Mouse (Mus musculus) cerebellum, adult 11-12 months (tissue): ENCODE results near the gene Fbxo33.
A peak's percentile ranks its signal among the peaks of the same experiment; 100 is the strongest.
"Not testable (repeated sequence)": the region's sequence is repeated elsewhere in the genome, so short reads cannot be mapped to it uniquely, and the experiment has no call there.

Experiments
- DNase-seq: peaks from one replicate; pipeline ENCODE4 v3.0.0; 2022

The Fbxo33 gene

DNA sequence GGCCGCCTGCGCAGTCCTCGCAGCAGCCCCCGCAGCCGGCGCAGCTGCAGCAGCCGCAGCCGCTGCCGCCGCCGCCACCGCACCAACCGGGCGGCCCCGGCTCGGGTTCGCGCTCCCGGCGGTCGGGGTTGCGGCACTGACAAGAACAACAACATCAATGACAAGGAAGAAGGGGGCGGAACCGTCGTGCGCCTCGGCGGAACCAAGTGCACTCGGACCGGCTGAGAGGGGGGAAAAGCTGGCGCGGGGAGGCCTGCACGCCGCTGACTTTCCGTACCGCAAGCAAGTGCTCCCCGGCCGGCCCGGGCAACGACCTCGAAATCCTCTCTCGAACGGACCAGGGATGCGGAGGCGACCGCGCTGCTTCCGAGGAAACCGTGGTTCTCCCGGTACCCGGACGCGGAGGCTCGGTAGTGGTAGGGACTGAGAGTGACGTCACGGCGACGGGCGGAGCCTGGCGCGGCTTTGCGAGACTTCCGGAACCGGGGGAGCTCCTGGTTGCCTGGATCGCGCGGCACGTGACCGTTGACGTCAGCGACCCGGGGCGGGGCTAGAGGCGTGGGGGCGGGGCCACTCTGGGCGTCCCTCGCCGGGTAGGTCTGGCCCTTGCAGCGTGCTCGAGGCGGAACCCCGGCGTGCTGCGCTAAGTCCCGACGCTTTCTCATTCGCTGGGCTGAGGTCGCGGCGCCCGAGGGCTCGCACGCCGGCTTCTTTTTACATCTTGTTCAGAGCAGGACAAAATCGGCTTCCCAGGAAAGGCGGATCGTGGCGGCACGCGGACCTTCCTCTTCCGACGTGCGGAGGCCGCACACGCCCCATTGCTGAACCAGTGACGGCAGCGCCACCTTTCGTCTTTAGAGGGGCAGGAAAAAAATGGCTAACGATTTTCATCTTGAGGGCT lies at the start of gene Fbxo33:
Gene Fbxo33, minus strand, starts transcription at position 401 of the 901 bp plus-strand sequence.
- peak; percentile 98 for DNase-seq

- DNase-seq, result no peak
These were observed 46.4 kb upstream of the Fbxo33 start for GRCm38 (mm10) chr12:59265942-59266231.

DNA sequence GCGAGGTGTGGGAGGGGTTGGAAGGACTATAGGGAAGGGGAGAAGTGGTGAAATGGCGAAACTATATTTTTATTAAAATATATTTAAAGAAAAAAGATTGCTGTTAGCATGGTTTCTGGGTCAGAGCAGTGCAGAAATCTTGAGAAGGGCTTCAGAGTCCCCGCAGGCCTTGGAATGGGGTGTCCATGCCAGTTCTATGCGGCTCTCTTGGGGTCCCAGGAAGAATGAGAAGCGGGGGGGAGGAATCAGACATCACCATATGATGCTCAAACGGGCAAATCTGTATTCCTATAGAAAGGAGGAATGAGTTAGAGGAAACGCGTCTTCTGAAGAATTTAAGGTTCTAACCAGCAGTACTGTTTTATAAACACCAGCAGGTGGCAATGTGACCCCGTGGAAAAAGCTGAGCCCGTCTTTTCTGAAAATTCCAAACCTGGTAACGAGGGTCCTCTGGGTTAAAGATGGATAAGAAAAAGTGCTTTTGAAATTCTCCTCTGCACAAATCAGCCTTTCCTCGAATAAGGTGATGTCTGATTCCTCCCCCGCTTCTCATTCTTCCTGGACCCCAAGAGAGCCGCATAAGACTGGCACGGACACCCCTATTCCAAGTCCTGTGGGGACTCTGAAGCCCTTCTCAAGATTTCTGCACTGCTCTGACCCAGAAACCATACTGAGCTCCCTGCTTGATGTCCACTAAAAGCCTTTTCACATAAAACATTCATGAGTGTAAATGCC lies 45.8 kb upstream of the Fbxo33 start:
- DNase-seq, result no peak

DNA sequence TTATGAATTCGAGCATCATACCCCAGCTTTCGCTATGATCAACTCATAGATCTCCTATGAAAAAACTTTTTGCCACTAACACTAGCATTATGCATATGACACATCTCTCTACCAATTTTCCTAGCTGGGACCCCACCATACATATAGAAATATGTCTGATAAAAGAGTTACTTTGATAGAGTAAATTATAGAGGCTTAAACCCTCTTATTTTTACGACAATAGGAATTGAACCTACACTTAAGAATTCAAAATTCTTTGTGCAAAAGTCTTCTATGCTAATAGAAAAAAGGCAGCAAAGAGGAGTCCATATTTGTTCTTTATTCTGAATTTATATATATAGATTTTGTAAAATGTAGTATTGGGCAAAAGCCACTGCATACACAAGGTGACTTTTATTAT lies 43.3 kb upstream of the Fbxo33 start:
- DNase-seq, result no peak

GRCm38 (mm10) chr12:59260798-59261197 lies 41.3 kb upstream of the Fbxo33 start:
- DNase-seq, result no peak

DNA sequence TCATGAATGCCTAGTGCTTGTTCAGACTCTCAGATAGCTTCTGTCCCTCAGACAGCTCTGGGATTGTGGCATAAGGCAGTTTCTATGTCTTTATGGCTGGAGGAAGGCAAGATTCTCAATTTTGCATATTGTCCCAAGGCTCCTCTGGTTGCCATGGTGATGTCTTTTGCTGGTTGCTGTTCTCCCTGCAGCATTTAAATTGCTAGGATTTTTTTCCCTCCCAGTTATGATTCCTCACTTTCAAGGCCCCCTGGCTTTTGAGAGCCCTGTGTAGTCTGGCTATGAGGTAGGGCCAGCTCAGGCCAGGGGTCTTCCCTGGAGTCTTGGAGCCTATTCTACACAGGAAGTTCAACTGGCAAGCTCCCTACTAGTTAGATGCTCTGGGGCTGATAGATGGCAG lies 40.8 kb upstream of the Fbxo33 start:
- no peak for DNase-seq

- no peak for DNase-seq
These were observed 39.5 kb upstream of the Fbxo33 start for GRCm38 (mm10) chr12:59259015-59259414.

GRCm38 (mm10) chr12:59250259-59250827 lies 30.8 kb upstream of the Fbxo33 start:
- DNase-seq, result no peak

DNA sequence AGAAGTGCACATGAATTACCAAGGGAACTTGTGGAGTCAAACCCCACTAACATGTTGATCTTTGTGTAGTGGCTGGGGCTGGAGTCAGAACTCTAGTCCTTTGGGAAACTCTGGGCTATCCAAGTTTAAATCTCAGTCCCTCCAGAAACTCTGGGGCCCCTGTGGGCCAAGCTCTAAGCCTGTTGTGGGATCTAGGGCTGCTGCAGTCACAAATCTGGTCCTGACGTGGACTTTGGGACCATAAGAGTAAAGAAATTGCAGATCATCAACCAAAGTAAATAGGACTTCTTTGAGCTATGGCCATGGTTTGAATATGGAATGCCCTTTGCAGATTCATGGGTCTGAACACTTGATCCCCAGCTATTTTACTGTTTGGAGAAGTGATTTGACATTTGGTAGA lies 29.4 kb upstream of the Fbxo33 start:
- no peak for DNase-seq

DNA sequence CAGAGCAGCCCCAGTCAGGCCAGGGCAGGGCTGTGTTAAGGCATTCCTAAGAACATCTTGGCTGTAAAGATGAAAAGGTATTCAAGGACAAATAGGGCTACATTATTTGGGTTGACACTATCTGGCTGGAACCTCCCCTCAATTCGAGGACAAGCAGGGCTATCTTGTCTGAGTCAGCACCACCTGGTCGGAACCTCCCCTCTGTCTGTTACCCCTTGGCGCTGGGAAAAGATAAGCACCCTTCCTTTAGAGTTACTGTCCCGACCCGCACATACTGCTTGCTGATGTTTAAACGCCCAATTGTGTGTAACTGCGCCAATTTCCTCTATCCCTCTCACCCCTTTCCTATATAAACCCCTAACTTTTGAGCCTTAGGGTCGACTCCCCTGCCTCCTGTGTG lies 21.5 kb upstream of the Fbxo33 start:
- DNase-seq, result not testable (repeated sequence)

- DNase-seq, result no peak
These were observed 18.9 kb upstream of the Fbxo33 start for GRCm38 (mm10) chr12:59238434-59238833.

GRCm38 (mm10) chr12:59228401-59228800 lies 8.9 kb upstream of the Fbxo33 start:
- no peak for DNase-seq

GRCm38 (mm10) chr12:59218640-59219321 lies 744 bp downstream of the Fbxo33 start:
- DNase-seq, result peak; percentile 70

DNA sequence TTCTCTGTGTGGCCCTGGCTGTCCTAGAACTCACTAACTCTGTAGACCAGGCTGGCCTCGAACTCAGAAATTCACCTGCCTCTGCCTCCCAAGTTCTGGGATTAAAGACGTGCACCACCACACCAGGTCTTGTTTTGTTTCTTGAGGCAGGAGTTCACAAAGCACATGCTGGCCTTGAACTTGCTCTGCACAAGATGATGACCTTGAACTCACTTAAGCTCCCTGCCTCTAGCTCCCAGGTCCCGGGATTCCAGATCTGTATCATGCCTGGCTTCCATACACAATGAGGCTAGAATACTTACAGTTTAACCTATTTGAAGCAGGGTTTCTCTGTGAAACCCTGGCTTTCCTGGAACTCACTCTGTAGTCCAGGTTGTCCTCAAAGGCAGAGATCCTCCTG lies 2.2 kb downstream of the Fbxo33 start:
- DNase-seq, result no peak

DNA sequence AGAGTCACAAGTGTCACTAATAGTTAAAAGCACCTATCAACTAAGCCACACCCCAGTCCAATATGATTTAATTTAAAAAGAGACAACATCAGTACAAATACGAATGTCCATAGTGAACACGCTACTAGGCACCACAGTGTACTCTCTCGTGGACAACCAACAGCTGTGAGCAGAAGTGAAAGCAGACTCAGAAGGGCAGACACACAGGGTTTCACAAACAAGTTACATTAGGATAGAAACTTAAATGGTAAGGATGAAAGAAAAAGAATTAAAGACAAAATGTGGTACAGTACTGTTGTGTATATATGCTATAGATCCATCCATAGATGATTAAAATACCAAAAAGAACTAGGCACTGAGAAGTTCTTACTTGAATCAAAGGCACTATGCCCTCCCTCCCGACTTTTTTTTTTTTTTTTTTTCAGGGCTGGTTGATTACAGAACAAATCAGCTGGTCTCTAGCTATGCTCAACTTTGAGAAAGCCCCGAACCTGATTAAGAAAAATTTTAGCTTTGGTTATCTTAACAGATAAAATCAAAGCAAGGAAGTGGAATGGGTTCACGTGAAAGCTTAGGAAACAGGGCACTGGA lies 2.8 kb downstream of the Fbxo33 start:
- no peak for DNase-seq

DNA sequence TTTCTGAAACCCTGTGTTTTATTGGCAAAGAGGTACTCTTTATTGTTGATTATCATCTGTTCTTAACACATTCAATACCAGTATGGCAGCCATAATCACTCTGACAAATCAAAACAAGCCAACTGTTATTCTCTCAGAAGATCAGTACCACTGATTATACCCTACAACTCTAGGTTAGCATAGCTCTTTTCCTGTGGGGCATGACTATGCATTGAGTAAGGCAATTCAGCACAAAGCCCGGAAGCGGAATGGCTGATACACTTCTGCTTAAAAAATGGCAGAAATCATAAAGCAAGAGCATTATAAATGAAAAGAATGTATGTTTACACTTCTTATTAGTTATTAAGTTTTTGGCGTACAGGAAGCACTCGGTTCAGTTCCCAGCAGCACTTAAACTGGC lies 3.3 kb downstream of the Fbxo33 start:
- no peak for DNase-seq

- no peak for DNase-seq
These were observed 11.7 kb downstream of the Fbxo33 start for GRCm38 (mm10) chr12:59207814-59208213.

DNA sequence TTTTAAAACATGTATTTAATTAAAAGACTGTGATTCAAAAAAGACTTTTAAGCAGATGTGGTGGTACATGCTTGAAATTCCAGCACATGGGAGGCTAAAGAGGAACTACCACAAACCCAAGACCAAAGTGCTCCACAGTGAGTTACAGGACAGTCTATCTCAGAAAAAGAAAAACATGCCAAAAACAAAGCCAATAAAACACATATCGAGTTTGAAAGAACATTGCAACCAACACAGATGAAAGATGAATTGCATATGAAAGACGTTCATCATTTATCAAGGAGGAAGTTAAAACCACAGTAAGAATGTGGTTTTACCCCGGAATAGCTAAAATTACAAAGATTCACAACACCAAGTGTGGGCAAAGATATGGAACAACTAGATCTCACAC lies 12.5 kb downstream of the Fbxo33 start:
- no peak for DNase-seq

GRCm38 (mm10) chr12:59206208-59206999 lies 13.1 kb downstream of the Fbxo33 start:
- DNase-seq, result no peak

DNA sequence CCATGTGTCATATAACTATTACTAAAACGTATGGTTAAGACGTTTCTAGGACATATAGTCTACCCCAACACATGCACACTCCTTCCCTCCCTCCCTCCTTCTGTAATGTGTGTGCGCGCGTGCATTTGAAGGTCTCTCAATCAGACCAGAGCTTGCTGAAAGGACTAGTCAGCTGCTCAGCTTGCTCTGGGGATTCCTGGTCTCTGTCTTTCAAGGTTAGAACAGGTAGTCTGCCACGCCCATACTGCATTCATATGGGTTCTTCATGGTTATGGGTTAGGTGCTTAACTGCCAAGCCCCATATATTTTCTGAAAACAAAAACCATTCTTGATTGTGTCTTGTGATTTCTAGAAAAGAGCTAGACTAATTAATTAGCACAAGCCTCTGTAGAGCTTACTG lies 14.0 kb downstream of the Fbxo33 start:
- DNase-seq, result no peak

- DNase-seq, result no peak
These were observed 20.2 kb downstream of the Fbxo33 start for GRCm38 (mm10) chr12:59199361-59199760.

DNA sequence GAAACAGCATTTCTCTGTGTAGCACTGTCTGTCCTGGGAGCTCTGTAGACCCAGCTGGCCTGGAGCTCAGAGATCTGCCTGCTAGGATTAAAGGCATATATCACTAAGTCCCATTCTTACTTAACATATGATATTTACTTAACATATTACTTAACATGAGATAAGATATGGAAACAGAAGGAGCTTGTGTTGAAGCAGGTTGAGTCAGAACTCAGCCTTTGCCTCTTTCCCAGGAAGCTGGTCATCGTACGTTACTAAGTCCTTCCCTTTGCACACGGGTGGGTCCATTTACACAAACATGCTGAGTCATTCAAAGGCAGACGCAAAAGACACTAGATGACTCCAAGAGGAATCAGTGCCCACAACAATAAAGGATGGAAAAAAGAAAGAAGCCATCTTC lies 20.8 kb downstream of the Fbxo33 start:
- DNase-seq, result no peak
